Mouse (Mus musculus) common myeloid progenitor, adult 5-6 weeks (primary cell): ENCODE measurements around the gene Iqsec3. TPM values are rescaled to one million over a fixed set of nuclear protein-coding genes. Genes with fewer than 3 reads are reported as not detected.
A peak's percentile ranks its signal among the peaks of the same experiment; 100 is the strongest.

Source experiments
- ATAC-seq: replicated peaks from 2 replicates; pipeline ENCODE4 v1.8.0; 2016; ENCODE audit warnings: low read depth, mild to moderate bottlenecking, moderate TSS enrichment, inconsistent platforms; ENCODE audit not compliant: poor library complexity, severe bottlenecking
- total RNA-seq: library from RNA; stranded (forward); fragments of 200-1000, 187-1606 nt; gene quantifications from 2 replicates; pipeline ENCODE4 v1.2.3, GENCODE M21; 2017

Gene Iqsec3
- total RNA-seq, 1 experiment from 2014 or later = not detected

DNA sequence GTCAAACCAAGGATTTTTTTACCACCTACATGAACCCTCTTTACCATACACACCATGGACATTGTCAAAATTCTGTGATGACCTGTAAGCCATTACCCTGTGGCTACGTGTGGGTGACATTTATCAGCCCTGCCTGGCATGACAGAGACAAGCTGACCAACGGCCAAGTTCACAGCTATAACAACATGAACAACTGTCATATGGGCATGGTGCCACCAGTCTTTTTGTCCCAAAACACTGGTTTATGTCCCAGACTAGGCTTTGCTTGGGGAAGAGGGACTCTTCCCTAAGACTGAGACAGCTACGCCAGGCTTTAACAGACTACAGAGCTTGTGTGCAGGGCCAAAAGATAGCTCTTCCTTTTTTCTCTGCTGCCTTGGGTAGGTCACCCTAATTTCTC lies 16.8 kb downstream of the Iqsec3 start:
- ATAC-seq = no peak

DNA sequence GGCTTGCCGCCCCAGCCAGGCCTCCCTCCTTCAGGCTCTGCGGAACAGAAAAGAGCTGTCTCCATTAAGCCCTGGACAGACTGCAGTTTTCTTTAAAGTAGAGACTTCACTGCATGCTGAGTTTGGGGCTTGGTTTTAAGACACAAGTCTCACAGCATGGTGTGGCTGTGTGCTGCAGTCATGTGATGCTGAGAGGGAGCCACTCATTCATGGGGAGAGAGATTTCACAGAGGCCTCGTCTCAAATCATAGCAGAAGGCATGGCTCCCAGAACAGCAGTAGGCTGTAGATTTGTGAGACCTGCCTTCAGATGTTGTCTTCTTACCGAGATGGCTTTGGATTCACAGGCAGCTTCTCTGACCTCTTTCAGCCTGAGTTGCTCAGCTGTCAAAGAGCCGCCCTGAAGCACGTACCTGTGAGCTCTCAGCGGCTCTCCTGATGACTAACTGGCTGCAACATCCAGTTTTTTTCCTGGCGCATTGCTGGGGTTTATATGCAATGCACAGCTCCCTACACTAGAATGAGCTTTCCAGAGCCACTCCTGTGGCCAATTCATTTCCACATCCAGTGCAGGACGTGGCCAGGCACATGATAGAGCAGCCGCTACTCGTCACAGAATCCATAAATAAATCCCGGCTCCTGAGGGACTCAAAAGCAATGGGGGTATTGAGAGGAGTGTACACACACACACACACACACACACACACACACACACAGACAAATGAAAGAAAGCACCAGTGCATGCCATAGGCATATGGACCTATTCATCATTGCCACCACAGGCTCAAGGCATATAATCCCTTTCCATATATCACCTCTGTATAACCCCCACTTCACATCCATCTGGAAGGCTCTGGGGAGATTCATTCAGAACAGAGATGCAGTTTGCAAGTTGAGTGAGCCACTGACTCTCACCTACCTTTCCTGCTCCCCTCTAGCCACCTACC lies 18.7 kb downstream of the Iqsec3 start:
- no peak for ATAC-seq

DNA sequence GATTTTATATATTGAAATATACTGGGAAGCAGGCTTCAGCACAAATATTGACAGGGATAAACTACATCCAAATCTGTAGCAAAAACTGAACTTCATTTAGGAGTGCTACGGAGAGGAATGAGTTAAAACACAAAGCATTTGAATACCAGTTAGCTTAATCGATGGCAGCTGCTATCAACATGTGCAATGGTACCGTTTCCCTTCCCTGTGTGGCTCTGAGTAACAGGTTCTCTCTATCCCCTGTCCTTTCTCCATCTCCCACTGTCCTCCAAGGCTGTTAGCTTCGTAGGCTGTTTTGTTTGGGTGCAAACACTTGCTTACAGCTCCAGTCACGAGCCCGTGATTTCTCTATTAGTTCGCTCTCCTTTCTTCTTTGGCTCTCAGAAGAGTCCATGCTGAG lies 19.7 kb downstream of the Iqsec3 start:
- ATAC-seq = no peak

DNA sequence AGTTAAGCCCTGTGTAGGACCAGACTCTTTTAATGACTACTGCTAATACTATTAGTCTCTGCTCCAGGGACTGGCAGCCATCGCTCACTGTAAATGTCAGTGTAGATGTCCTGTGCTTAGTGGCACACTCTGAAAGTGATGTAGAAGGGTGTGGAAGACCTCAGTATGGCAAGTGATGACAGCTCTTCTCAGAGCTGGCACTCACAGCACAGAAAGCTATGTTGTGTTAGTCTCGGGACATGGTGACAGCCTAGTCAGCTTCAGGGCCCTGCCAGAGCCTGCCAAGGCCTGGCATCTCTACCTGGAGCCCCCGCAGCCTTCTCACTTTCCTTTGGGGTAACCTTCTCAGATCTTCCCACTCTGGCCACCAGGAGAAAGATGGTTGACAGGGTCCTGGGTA lies 21.8 kb downstream of the Iqsec3 start:
- no peak for ATAC-seq

DNA sequence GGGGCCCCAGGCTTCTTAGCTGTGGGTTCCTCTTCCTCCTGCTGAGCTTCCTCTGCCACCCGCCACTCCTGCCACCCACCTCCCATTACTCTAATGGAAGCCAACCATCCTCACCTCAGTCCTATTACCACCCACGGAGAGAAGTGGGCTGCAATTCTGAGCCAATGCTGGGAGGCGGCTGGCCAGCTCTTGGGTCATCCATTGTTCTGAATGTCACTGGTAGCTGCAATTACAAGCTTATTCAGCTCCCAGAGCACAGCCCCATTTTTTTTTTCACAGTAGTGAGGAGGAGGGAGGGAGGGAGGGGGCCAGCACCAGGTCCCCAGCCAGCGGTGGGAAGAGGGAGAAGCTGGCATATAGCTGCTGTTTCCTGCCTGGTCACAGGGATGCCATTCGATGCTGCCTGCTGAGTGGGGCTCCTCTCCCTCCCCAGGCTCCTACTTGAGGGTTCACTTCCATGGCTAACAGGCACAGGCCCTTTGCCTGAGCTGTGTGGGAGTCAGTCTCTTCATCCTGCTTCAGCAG lies 32.7 kb downstream of the Iqsec3 start:
- no peak for ATAC-seq

DNA sequence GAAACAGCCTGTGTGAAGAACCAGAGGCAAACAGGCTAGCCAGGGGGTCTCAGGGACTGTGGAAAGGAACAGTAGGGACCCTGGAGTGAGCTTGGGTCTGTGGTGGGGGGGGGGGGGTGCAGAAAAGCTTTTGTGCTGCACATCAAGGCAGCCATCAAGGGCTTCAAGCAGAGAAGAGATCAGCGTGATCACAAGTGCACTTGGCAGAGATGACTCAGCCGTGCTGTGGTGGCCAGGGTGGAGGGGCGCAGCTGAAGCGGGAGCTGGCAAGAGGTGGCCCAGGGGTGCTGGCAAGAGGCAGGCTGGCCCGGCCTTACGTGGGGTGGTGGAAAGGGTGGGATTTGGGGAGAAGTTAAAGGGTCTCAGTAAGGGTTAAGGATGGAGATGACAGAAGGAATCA lies 48.6 kb downstream of the Iqsec3 start:
- no peak for ATAC-seq

DNA sequence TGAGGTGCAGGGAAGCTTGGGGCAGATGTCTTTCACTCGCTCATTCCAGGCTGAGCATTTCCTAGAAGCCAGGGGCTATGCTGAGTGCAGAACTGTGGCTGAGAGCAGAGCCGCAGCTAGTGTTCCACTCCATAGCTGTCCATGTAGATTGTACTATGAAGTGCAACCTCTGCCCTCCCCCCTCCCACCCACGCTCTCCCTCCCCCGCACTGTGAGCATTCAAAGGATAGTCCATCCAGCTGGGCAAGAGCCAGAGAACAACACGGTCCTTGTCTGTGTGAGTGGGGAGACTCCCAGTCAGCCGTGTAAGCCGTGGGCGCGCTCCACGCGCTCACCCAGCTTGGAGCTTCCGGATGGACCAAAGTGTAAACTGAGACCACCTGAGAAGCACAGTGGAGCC lies 49.1 kb downstream of the Iqsec3 start:
- ATAC-seq = no peak

DNA sequence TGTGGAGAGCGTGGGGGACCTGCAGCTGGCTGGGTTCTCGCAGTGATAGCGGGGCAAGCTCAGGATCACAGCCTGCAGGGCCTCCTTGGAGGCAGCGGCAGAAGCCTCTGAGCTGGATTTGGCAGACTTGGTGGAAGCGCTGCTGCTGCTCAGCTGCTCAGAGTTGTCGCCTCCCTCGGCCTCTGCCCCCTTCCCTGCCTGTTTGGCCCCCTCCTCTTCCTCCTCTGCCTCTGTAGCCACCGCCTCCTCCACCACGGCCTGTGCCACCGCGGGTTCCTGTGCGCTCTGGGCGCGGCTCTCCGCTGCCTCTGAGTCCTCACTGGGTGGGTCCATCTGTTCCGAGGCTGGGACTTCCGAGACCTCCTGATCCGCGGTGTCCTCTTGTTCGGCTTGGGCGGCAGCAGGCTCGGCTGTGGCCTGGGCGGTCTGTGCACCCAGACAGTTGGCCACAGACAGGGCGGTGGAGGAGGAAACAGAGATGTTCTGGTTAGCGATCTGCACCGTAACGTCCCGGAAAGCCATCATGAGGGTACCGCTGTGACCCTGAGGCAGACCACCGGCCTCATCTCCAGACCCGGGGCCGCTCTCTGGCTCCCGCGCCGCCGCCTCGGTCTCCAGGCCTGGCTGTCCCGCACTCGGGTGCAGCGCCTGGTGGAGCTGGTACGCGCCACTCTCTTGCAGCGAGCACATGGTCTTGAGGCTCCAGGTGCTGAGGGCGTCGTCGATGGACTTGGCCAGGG lies 60.8 kb downstream of the Iqsec3 start:
- ATAC-seq = no peak

DNA sequence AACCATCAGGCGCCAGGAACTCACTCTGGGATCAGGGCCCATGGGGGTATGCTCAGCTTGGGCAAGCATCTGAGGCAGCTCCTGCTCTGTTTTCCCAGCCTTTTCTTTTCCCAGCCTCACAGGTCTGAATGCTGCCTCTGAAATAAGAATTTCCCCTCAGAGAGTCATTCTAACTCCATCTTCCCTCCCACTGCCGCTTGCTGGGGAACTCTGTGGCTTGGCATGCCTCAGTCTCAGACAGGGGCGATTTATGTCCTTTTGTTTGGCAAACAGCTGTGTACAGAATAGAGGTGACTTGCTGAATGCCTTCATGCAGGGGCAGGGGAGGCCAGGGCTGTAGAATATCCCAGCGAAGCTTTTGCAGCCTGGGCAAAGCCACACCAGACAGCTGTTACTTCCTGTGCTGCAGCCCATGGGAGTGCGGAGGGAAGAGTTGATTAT lies 65.9 kb downstream of the Iqsec3 start:
- no peak for ATAC-seq

DNA sequence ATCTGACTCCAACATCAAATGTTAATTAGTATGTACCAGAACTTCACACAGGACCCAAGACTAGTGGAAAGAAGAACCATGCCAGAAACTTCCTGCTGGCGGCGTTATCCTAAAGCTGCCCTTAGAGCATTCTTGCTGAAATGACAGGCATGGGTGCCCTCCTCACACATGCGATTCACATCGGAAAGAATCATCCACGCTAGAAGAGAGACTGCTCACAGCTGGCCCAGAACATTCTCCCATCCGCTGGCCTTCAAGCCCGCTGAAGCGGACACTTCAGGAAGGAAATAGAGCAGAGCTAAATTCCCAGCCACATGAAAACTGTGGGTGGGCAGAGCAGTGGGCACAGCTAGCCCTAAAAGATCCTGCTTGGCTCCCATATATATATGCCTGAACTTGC lies 68.2 kb downstream of the Iqsec3 start:
- ATAC-seq = no peak

DNA sequence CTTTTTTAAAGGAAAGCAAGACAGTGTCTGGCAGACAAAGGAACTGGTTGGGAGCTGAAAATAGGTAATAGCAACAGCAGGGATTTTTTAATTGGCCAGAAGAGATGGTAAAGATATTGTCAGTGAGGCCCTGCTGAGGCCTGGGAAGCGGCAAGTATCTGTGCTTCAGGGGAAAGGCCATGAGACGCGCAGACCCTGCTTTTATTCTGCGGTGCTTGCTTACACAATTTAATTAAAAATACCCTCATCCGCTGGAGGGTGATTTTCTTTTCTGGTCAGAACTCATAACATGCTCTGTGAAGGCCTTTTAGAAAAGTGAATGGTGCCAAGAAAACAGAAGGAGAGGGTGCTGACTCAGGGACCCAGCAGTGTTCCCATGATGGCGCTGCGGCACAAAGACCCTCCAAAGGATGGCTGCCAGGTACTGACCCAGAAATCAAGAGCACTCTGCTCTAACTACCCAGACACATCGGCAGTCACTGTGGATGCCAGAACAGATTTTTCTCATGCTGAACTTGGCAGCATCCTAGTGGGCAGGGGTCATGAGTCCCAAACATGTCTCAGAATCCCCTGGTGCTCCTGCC lies 70.7 kb downstream of the Iqsec3 start:
- no peak for ATAC-seq

DNA sequence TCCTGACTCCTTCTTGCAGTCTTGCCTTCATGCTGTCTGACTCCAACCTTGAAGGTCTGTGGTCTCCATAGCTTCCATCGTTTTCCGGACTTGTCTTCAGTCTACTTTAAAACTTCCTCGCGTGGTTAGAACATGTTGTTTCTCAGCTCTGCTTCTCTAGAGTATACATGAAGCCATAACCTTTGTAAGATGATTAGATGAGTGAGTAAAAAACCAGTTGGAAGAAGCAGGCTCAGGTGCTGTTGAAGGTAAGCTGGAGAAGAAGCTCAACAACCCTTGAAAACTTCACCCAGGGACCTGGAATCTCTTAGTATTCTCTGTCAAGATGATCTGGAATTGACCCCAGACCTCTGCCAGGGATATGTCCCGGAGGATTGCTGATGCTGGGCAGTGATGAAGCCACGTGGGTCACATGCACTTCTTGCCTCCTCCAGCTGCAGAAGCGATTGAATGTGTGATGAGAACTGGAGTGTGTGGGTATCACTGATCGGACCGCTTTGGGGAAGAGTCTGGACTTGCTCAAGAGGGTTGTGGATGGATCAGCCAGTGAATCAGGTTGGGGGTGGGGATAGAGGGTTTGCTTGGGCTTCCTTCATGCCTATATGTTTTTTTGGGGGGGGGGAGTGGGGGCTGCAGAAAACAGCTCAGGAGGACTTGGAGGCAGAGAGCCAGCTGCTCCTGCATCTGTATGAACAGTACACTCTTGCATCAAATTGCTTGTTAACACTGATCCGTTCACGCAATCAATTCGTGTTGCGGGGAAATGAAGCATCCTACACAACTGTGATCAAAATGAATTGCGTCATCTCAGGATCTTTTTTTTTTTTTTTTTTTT lies 71.4 kb downstream of the Iqsec3 start:
- no peak for ATAC-seq

DNA sequence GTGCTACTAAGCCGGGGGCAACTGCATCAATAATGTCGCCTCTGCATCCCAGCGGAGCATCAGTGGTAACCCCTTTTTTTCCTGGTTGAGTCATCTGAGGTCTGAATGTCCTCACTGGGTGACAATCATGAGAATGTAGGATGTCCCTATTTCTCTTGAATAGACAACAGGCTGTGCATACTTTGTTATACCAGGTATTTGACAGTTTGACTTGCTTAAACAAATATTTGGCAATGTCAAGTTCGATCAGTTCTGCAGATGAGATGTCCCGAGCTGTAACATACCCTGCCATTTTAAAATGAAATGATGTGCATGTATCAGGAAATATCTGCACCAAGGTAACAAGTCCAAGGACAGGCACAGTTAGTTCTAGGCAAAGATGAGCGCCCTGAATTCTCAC lies 72.3 kb downstream of the Iqsec3 start:
- no peak for ATAC-seq

DNA sequence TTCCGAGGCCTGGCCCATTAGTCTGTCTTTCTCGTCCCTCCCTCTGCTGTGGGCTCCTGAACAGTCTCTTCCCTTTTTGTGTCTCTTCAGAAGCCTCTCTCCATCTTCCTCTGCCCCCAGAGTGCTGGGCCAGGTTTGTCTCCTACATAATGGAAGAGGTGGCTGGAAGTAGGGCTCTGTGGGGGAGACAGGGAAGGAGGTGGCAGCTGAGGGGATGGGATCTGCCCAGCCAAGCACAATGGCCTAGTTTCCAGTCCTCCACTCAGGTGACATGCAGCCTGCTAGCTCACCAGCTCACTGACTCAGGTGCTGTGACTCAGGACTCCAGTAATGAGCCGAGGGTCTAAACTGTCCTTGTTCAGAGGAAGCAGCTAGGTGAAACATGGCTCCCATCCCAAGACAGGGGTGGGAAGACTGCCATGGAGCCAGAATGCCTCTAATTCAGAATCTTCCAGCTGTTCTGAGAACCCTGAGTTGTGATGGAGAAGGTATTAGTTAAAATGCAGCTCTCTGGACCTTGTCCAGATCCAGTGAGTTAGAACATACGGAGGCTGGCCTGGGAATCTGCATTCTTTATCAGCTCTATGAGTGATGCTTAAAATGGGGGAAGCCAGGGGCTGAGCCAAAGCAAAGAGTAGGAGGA lies 80.7 kb downstream of the Iqsec3 start:
- ATAC-seq = no peak

DNA sequence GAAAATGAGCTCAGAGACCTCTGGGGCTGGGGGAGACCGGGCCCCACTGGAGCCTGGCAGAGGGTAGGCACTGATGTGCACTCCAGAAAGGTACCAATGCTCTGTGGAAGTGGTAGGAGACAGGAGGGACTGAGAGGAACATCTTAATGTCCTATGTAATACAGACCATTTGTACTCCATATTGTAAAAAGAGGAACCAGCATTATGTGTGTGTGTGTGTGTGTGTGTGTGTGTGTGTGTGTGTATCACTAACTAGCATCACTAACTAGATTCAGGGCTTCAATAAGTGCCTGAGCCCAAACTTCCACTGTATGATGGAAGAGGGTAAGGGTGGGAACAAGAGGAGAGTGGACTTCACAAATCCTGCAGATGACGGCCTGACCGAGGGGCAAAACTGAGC lies 88.1 kb downstream of the Iqsec3 start:
- ATAC-seq = peak; percentile 53

DNA sequence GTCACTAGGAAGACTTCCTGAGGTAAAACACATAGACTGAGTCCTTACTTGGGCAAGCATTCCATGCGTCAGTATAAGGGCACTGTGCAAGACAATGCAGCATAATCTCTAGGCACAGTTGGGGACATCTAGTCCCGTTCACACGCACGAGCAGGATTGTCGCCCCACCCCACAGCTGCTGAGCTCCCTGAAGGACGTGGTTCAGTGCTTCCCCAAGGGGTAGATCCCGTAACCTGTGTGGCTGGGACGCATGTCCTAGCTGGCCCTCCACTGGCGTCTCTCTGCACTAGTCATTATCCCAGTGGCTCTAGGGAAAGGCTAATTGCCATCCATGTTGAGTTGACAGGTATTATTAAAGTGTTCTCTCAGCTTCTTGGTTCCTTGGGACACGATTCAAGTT lies 91.4 kb downstream of the Iqsec3 start:
- ATAC-seq = no peak

DNA sequence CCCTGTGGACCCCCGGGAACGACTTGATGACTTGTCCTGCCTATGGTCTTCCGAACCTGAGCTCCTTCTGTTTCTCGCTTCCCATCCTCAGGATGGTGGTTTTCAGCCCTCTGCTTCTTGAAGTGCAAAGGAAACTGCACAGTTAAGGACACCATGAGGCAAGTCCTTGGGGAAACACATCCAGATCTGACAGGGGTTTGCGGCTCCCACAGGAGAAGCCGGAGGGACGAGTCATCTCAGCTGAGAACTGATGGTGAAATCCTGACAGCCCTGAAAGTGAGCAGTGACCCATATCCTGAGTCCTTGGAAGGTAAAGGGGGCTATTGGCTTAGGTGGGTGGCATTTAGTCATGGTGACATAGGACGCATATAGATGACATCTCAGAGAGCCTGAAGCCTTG lies 92.9 kb downstream of the Iqsec3 start:
- no peak for ATAC-seq

DNA sequence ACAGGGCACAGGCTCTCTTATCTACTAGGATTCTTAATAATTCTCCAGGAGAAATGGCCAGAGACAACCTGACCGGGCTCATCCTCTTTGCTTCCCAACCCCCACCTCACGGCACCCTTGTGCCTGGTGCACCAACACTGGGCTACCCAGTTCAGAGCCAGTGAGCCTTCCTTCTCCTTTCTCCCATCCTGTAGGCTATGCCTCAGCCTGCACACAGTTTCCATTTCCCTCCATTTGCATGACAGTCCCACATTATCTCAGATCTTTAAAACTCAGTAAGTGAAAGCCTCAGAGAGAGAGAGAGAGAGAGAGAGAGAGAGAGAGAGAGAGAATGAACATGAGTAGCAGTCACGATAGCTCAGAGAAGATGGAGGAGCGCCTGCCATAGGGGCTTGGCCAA lies 95.2 kb downstream of the Iqsec3 start:
- ATAC-seq = no peak

DNA sequence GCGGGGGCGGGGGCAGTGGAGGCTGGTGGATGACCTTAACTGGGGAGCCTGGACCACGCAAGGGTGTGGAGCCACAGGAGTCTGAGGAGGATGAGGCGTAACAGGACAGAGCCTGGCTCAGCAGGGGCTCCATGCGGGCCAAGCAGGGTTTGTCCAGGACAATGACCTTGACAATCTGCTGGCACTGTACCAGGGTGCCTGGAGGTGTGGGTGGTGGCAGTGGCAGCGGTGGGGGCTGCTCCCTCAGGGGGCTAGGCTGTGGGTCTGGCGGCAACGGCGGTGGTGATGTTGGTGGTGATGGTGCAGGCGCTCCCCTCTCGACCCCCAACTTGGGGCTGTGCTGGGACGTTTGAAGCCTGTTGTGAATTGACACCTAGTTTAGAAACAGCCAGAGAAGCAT lies 97.3 kb downstream of the Iqsec3 start:
- ATAC-seq = no peak
